Mouse (Mus musculus) heart, embryonic 13.5 days (tissue): ENCODE results near the gene Glra2. TPM values are rescaled to one million over a fixed set of nuclear protein-coding genes. Genes with fewer than 3 reads are reported as not detected.
A peak's percentile ranks its signal among the peaks of the same experiment; 100 is the strongest.
"Not testable (repeated sequence)": the region's sequence is repeated elsewhere in the genome, so short reads cannot be mapped to it uniquely, and the experiment has no call there.

Experiments used
- ATAC-seq: fragments of 200-750 bp; cut with Nextera tagmentation; 2 replicates; pipeline ENCODE4 v1.8.0; 2017; ENCODE audit warnings: moderate TSS enrichment; ENCODE audit not compliant: insufficient number of reproducible peaks, low FRiP score, low TSS enrichment; ENCODE audit errors: extremely low read depth
- H3K27ac ChIP-seq: fragments of 300-500 bp; sonication (generic); replicated peaks from 2 replicates; pipeline ENCODE4 v1.5.1; 2015; ENCODE audit warnings: moderate library complexity, mild to moderate bottlenecking, inconsistent platforms
- H3K27me3 ChIP-seq: fragments of 300-500 bp; sonication (generic); replicated peaks from 2 replicates; pipeline ENCODE4 v1.6.1; 2015; ENCODE audit warnings: mild to moderate bottlenecking, inconsistent platforms
- H3K36me3 ChIP-seq: fragments of 300-500 bp; sonication (generic); 2 replicates; pipeline ENCODE4 v1.6.1; 2015; ENCODE audit warnings: mild to moderate bottlenecking, inconsistent platforms
- H3K4me1 ChIP-seq: fragments of 300-500 bp; sonication (generic); 2 replicates; pipeline ENCODE4 v1.6.1; 2015; ENCODE audit warnings: inconsistent platforms
- H3K4me2 ChIP-seq: fragments of 300-500 bp; sonication (generic); 2 replicates; pipeline ENCODE4 v1.6.1; 2015; ENCODE audit warnings: inconsistent platforms, mild to moderate bottlenecking, moderate library complexity
- H3K4me3 ChIP-seq: fragments of 300-500 bp; sonication (generic); 2 replicates; pipeline ENCODE4 v1.5.1; 2015; ENCODE audit warnings: moderate library complexity, mild to moderate bottlenecking, inconsistent platforms
- H3K9ac ChIP-seq: fragments of 300-500 bp; sonication (generic); 2 replicates; pipeline ENCODE4 v1.6.1; 2015; ENCODE audit warnings: inconsistent platforms, mild to moderate bottlenecking, moderate library complexity
- H3K9me3 ChIP-seq: fragments of 300-500 bp; sonication (generic); 2 replicates; pipeline ENCODE4 v1.6.1; 2016; ENCODE audit warnings: inconsistent platforms
- WGBS: fragments of 180-500 bp; shearing (Covaris S2); methylation state at CpG from one replicate; pipeline ENCODE4 v1.1.7; 2015; ENCODE audit warnings: mixed read lengths; 5-methylcytosine and 5-hydroxymethylcytosine counted together
- polyA plus RNA-seq: library from polyadenylated mRNA; unstranded; fragments of >200 nt; fragmentation: Nextera tagmentation; extraction: Ambion mirVana; gene quantifications from 2 replicates; pipeline ENCODE4 v1.2.1, GENCODE M21; 2015

Glra2 gene
- not detected in 2 replicates for polyA plus RNA-seq

GRCm38 (mm10) chrX:165326939-165327698, at the start of gene Glra2:
Gene Glra2, minus strand, starts transcription at chrX:165327393.
- no peak for ATAC-seq
- Histone ChIP-seq H3K4me3 (peak within 1 kb of the TSS; percentile 35), H3K36me3 (no peaks in the 10 kb centered on the region), H3K9me3 (no peaks in the 10 kb centered on the region), H3K4me2 (peak within 1 kb of the TSS; percentile 67), H3K4me1 (no peaks in the 10 kb centered on the region), H3K27me3 (no peaks in the 10 kb centered on the region), H3K9ac (no peak within 1 kb of the TSS), H3K27ac (no peak within 1 kb of the TSS)
- WGBS, result 12% methylated on average over 12 of the region's 12 CpGs

GRCm38 (mm10) chrX:165362798-165363197, 35.6 kb upstream of the Glra2 start:
- no peaks in the 10 kb centered on the region for H3K27me3 ChIP-seq
- WGBS, result 51% methylated on average over 1 of the region's 1 CpGs
- H3K27ac ChIP-seq, result no peak overlapping the region
- H3K36me3 ChIP-seq, result no peaks in the 10 kb centered on the region
- H3K4me3 ChIP-seq, result no peak overlapping the region
- H3K4me1 ChIP-seq, result no peaks in the 10 kb centered on the region
- ATAC-seq, result no peak
- no peaks in the 10 kb centered on the region for H3K9me3 ChIP-seq
- no peak overlapping the region for H3K9ac ChIP-seq
- no peak overlapping the region for H3K4me2 ChIP-seq

GRCm38 (mm10) chrX:165344611-165345010, 17.4 kb upstream of the Glra2 start:
- Histone ChIP-seq H3K36me3 (no peaks in the 10 kb centered on the region), H3K4me3 (no peak overlapping the region), H3K9me3 (0 out of 2 replicates have a peak, but pooled peaks cover 2% of the 10 kb centered on the region), H3K27me3 (no peaks in the 10 kb centered on the region), H3K9ac (no peak overlapping the region), H3K27ac (no peak overlapping the region), H3K4me1 (no peaks in the 10 kb centered on the region), H3K4me2 (no peak overlapping the region)
- no peak for ATAC-seq
- WGBS, result 81% methylated on average over 5 of the region's 5 CpGs

- 10% methylated on average over 9 of the region's 9 CpGs for WGBS
- no peak for ATAC-seq
- Histone ChIP-seq H3K4me3 (peak overlapping the region; percentile 35), H3K36me3 (no peaks in the 10 kb centered on the region), H3K4me2 (peak overlapping the region; percentile 67), H3K9ac (no peak overlapping the region), H3K4me1 (no peaks in the 10 kb centered on the region), H3K9me3 (no peaks in the 10 kb centered on the region), H3K27ac (no peak overlapping the region), H3K27me3 (no peaks in the 10 kb centered on the region)
Observed at GRCm38 (mm10) chrX:165327699-165328333, 623 bp upstream of the Glra2 start.

- no peak overlapping the region for H3K4me3 ChIP-seq
- no peak overlapping the region for H3K9ac ChIP-seq
- H3K27ac ChIP-seq, result no peak overlapping the region
- no peaks in the 10 kb centered on the region for H3K9me3 ChIP-seq
- H3K27me3 ChIP-seq, result no peaks in the 10 kb centered on the region
- no peaks in the 10 kb centered on the region for H3K4me1 ChIP-seq
- ATAC-seq, result no peak
- H3K4me2 ChIP-seq, result no peak overlapping the region
- no peaks in the 10 kb centered on the region for H3K36me3 ChIP-seq
- 31% methylated on average over 1 of the region's 1 CpGs for WGBS
Observed at GRCm38 (mm10) chrX:165193550-165193949, 133.6 kb downstream of the Glra2 start.

GRCm38 (mm10) chrX:165191170-165191569, 136.0 kb downstream of the Glra2 start:
- Histone ChIP-seq H3K4me3 (no peak overlapping the region), H3K4me1 (no peaks in the 10 kb centered on the region), H3K9me3 (no peaks in the 10 kb centered on the region), H3K36me3 (no peaks in the 10 kb centered on the region), H3K27ac (no peak overlapping the region), H3K9ac (no peak overlapping the region), H3K27me3 (no peaks in the 10 kb centered on the region), H3K4me2 (no peak overlapping the region)
- WGBS, result 33% methylated on average over 1 of the region's 1 CpGs
- ATAC-seq, result no peak

- WGBS, result 58% methylated on average over 2 of the region's 2 CpGs
- H3K4me2 ChIP-seq, H3K4me1 ChIP-seq, H3K36me3 ChIP-seq, H3K27me3 ChIP-seq, H3K9me3 ChIP-seq, ATAC-seq, H3K9ac ChIP-seq, H3K27ac ChIP-seq, H3K4me3 ChIP-seq: not testable (repeated sequence)
Observed at GRCm38 (mm10) chrX:165182948-165183347, 144.2 kb downstream of the Glra2 start.

- WGBS, result 71% methylated on average over 1 of the region's 1 CpGs
- no peak for ATAC-seq
- no peaks in the 10 kb centered on the region for H3K27me3 ChIP-seq
- no peak overlapping the region for H3K4me3 ChIP-seq
- no peaks in the 10 kb centered on the region for H3K4me1 ChIP-seq
- H3K36me3 ChIP-seq, result no peaks in the 10 kb centered on the region
- H3K4me2 ChIP-seq, result no peak overlapping the region
- no peaks in the 10 kb centered on the region for H3K9me3 ChIP-seq
- H3K27ac ChIP-seq, result no peak overlapping the region
- no peak overlapping the region for H3K9ac ChIP-seq
Observed at GRCm38 (mm10) chrX:165156549-165156948, 170.6 kb downstream of the Glra2 start.

- H3K27me3 ChIP-seq, result no peaks in the 10 kb centered on the region
- H3K9me3 ChIP-seq, result no peaks in the 10 kb centered on the region
- H3K27ac ChIP-seq, result no peak overlapping the region
- H3K4me1 ChIP-seq, result no peaks in the 10 kb centered on the region
- no peak overlapping the region for H3K4me3 ChIP-seq
- H3K36me3 ChIP-seq, result no peaks in the 10 kb centered on the region
- ATAC-seq, result no peak
- no peak overlapping the region for H3K4me2 ChIP-seq
- H3K9ac ChIP-seq, result no peak overlapping the region
- WGBS, result 76% methylated on average over 1 of the region's 1 CpGs
Observed at GRCm38 (mm10) chrX:165104171-165104570, 223.0 kb downstream of the Glra2 start.
